Mouse (Mus musculus): ENCODE results near the gene Siglecg.

Gene Siglecg

DNA sequence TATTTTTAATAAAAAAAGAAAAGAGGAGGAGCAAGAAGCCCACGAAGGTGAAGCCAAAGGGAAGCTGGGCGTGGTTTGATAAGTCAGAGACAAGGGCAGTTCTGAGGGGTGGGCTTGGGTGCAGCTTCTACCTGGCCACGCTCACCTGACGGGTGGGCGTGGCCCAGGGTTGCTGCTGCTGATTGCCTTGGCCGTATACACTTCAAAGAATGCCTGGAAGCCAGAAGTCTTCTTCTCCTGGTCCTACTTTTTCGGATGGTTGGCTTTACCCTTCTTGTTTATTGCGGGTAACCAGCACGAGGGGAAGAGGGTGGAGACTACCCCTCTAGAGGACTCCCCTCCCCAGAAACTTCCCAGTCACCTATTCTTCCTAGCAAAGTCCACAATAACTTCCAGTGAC, 34.7 kb downstream of the Siglecg start:
- DNase-seq: peak in 1 of 2 experiments; percentile 19

DNA sequence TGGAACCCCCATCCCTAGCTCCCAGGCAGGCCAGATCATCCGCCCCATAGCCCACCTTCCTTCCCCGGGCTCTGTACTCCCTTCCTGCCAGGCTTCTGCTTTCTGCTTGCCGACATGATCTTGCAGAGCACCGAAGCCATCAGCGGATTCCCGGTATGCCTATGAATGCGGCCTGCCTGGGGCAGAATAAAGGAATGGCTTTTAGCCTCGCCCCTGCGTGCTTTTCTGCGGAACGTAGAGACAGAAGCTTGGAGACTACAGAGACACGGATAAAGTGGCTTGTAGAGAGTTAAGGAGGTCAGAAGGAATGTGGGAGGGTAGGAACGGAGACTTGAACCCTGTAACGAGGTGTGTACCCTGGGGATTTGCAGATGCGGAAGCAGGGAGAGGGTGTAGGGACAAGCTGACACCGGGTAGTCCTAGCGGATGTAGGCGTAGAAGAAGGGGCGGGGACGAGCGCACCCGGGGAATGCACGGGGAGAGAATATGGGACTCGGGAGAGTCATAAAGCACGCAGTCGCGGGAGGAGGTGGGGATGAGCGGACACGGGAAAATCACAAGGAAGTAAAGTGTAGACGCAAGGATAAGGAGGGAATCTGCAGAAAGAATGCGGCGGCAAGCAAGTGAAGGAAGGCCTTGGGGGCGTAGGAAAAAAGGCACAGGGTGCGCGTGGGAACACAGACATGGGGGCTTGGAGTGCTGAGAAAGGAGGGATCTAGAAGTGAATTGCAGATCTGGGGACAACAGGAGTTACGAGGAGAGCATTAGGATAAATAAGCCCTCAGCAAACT, 35.3 kb downstream of the Siglecg start:
- peak; percentile 84 to 93 for DNase-seq

DNA sequence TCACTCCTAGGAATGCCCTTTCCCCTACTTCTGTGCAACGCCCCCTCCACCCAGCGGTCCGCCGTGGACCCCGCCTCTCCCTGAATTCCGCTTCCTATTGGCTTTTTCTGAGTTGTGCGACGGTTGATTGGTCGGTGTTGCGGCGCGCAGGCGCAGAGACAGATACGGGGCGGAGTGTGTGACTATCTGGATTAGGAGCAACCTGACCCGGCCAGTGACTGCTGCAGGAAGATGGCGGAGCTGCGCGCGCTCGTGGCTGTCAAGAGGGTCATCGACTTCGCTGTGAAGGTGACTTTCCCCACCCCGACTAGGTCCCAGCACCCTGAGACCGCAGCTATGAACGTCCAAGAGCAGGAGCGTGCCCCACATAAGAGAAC, 35.9 kb downstream of the Siglecg start, which contains the start of the genes Etfb and Gm45233:
Gene Etfb (plus strand): TSS at position 167 of the 377 bp plus-strand sequence.
Gene Gm45233 (plus strand): TSS at position 212 of the 377 bp plus-strand sequence.
- DNase-seq: peak; percentile 96 to 99

DNA sequence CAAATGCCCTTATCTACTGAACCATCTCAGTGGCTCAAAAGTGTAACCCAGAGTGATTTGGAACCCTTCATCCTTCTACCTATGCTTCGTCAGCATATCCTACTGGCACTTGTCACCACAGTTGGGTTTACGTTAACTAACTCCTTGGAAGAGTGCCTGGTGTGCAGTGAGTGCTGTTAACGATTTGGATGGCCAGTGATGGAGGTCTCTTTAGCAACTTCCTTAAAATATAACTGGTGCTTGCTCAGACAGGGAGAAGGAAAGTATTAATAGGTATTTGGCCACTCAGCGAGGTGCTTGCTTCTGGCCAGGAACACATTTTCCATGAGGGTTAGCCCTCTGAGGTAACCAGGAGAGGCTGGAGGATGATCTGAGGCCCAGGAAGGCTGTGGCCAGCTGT, 39.8 kb downstream of the Siglecg start:
- DNase-seq: peak; percentile 72 to 84

DNA sequence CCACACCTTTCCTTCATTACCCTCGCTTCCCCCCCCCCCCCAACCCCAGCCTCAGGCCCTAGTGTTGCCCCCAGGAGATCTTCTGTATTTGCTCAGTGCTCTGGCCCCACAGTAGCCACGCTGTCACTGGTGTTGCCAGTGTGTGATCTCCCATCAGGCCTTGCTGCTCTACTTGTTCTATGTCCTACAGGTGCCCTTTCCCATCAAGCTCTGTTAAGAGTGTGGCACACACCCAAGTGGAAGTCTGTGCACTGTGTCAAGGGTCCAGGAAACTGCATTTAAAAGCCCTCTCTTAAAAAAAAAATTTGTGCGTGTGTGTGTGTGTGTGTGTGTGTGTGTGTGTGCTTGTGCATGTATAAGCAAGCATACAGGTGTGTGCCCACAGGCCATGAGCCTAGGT, 40.2 kb downstream of the Siglecg start:
- DNase-seq: peak; percentile 63 to 81

DNA sequence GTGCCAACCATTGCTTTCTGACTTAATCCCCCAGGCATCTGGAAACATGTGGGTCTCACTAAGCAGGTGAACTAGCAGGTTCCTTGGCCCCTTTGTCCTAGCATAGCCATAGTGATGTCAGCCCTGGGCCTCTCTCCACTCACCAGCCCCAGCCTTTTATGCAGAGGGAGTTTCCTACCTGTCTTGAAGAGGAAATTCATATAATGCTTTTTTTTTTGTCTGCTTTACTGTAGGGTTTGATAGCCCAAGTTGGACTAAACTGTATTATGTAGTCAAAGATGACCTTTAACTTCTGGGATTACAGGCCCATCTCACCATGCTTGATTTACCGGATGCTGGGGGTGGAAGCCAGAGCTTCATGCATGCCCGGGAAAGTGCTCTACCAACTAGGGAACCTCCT, 41.8 kb downstream of the Siglecg start:
- DNase-seq: no peak

DNA sequence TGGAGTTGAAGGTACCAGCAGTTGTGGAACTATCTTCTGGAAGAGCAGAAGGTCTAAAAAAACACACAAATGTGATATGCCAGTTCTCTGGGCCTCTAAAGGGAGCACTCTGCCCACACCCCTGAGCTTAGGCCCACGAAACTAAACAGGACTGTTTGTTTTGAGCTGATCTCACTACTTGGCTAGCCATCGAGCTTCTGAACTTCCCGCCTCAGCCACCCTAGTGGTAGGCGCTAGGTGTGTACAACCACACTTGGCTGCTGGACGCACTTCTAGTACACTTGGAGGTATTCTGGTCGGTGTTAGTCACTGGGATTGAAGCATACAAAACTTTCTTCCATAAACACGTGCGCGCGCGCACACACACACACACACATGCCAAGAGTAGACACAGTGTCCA, 43.7 kb downstream of the Siglecg start:
- no peak for DNase-seq

DNA sequence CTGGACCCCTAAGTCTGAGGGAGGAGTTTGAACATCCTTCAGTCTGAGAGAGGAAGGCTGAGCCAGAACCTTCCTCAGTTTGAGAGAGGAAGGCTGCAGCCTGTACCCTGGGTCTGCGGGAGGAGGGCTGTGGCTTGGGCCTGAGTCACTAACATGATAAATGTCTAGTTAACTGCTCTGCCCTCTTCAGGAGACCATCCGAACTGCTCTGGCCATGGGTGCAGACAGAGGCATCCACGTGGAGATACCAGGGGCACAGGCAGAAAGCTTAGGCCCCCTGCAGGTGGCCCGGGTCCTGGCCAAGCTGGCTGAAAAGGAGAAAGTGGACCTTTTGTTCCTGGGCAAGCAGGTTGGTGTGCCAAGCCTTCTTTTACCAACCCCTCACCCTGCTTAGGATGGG, 44.6 kb downstream of the Siglecg start:
- peak in 1 of 2 experiments; percentile 53 for DNase-seq

DNA sequence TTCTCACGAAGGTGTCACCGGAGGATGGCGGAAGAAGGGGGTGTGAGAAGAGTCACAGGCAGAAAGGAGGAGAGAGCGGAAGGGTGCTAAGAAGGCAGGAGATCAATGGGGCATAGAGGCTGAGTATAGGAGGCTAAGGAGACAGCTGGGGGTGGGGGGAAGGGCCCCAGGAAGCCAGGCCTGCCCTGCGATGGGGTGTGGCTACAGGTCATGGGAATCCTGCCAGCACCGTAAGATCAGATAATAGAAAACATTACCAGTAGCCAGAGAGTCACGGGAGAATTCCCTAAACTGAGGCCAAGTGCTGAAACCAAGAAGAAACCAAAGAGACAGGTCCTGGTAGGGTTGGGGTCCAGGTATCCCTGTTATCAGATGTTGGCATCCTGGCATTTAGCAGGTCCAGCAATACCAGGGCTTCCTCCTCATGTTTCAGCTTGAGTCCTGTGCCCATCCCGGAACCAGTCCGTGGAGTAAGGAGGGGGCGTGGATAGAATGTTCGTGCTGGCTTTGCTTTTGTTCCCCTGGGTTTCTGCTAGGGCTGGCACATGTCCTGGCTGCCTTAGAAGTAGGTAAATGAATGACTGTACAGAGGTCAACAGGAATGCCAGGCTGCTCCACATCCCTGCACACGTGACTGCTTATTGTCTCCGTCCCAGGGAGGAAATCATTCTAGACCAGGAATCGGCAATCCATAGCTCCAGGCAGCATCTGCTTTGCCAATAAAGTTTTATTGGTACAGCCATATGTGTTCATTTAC, 45.8 kb downstream of the Siglecg start:
- DNase-seq: peak; percentile 76 to 89

DNA sequence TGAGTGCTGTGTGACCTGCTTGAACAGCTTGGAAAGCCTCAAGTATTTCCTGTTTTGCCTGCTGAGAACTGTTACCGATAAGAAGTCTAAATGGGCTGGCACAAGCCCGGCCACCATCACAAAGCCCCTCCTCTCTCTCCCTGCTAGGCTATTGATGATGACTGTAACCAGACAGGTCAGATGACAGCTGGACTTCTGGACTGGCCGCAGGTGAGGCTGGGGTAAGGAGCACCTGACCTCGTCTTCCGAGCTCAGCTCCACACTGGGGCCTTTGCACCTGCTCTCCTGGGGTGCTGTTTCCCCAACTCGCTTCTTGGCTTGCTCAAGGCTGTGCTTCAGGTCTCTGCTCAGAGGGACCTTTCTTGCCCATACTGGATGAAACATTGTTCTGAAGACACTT, 46.4 kb downstream of the Siglecg start:
- DNase-seq: peak; percentile 20 to 77

DNA sequence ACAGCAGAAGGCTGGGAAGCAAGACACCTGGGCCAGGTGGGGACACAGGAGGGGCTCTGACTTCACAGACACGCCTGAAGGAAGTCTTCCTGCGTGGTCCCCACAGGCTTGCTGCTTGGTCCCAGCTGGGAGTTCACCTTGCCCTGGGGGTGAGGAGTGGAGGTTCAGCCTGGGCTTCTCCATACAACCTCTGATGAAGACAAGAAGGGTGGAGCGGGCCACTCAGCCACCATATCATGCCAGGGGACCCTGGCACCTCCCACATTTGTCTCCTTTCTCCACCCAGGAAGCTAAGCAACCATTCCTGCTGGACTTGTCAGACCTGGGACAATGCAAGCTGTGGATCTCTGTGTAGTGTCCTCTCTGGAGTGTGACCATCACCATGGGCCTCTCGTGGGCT, 54.8 kb downstream of the Siglecg start, which contains the start of gene Vsig10l:
Gene Vsig10l (plus strand): TSS at position 301 of the 400 bp plus-strand sequence.
- no peak for DNase-seq

DNA sequence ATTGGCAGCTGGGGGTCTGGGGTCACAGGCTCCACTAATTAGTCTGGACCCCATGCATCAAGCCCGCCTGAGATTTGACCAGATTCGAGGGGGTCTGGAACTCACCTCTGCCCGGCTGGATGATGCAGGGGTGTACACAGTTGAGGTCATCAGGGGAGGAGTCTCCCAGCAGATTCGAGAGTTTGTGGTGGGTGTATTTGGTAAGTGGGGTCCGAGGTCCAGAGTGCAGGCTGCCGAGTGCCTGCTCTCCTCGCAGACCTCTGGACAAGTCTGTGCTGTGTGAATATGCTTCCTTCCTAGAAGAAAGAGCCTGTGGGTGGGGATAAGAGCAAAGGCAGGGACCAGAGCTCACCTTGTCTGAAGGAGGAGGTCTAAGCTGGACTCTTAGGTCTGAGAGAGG, 56.0 kb downstream of the Siglecg start:
- peak in 1 of 2 experiments; percentile 63 for DNase-seq

DNA sequence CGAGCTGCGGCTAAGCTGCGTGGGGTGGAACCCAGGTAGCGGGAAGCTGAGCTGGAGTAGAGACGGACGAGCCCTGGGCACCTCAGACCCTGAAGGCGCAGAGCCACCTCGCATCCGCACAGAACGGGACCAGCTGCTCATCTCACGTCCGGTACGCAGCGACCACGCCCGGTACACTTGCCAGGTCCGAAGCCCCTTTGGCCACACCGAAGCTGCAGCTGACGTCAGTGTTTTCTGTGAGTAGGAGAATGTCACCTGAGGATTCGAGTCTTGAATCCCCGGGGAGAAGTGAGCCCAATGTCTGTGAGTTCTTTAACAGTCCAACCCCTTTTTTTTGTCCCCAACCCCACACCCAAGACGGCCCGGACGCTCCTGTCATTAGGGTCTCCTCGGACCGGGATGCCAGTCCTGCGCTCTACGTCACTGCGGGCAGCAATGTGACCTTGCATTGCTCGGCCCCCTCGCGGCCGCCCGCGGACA, 56.9 kb downstream of the Siglecg start:
- DNase-seq: no peak

DNA sequence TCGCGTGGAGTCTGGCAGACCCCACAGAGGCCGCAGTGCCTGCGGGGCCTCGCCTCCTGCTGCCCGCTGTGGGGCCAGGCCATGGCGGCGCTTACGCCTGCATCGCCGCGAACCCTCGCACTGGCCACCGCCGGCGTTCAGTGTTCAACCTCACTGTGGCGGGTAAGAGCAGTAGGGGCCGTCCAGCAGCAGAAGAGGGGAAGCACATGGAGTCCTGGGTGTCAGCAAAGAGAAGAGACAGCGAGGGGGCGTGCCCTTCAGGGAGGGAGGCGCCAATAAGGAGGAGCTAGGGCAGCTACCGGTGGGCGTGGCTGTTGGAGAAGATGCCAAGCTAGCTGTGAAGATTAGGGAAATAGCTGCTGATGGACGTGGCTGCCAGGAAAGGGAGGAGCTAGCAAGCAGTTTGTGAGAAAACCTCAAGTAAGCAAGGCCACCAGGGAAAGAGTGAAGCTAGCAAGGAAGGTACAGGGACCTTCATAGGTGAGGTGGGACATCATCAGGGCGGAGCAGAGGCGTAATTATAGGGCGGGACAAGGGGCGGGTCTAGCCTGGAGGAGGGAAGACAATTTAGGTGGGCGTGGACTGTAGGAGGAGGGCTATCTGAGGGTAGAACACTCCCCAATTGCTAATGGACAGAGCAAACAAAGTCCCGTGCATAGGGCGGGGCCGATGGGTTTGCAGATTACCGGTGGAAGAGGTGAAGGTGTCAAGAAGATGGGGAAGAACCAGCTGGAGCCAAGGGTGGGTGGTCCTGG, 57.5 kb downstream of the Siglecg start:
- DNase-seq: peak; percentile 96

DNA sequence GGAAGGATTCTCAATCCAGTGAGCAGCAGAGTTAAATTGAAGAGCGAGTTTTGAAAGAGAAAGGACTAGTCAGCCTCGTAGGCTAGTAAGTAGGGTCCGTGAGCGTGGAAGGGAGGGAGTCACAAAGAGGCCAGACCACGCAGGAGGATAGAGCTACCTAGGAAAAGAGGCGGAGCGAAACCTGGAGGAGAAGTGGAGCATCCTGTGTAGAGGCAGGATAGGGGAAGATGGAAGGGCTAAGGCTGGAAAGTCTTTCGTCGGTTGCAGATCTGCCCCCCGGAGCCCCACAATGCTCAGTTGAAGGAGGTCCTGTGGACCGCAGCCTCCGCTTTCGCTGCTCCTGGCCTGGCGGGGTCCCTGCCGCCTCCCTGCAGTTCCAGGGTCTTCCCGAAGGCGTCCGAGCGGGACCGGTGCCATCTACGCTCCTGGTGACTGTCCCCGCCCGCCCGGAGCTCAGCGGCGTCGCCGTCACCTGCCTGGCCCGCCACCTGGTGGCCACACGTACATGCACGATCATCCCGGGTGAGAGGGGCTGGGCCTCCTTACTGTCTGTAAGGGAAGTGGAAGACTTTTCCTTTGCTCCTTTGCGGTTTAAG, 58.2 kb downstream of the Siglecg start:
- peak; percentile 90 for DNase-seq

Measured in kidney, postnatal 25 days (tissue).